Mouse (Mus musculus): Measurements from ENCODE around the gene Arhgef25.
"Not testable (repeated sequence)": the region's sequence is repeated elsewhere in the genome, so short reads cannot be mapped to it uniquely, and the experiment has no call there.

GRCm38 (mm10) chr10:127162771-127163261 lies 27.1 kb downstream of the Arhgef25 start:
- not testable (repeated sequence) for TF ChIP-seq CTCF (IDR thresholded peaks at IDR 0.05; ENCODE audit: control insufficient read depth, insufficient read depth, low read length); POLR2A (IDR thresholded peaks at IDR 0.05; ENCODE audit: borderline replicate concordance, control insufficient read depth, low read depth, low read length)

Measured in bone marrow, adult 2 months (tissue).